Mouse (Mus musculus) intestine, postnatal 0 days (tissue): Measurements from ENCODE around the gene Ccdc7a. TPM values are rescaled to one million over a fixed set of nuclear protein-coding genes. Genes with fewer than 3 reads are reported as not detected.

ENCODE experiments used
- ATAC-seq: fragments of 200-750 bp; cut with Nextera tagmentation; 2 replicates; pipeline ENCODE4 v1.8.0; 2017; ENCODE audit warnings: mild to moderate bottlenecking, moderate TSS enrichment, moderate library complexity
- H3K27ac ChIP-seq: fragments of 300-500 bp; sonication (generic); 2 replicates; pipeline ENCODE4 v1.5.1; 2014; ENCODE audit warnings: mild to moderate bottlenecking, low read depth, low read length, moderate library complexity
- H3K27me3 ChIP-seq: fragments of 300-500 bp; sonication (generic); replicated peaks from 2 replicates; pipeline ENCODE4 v1.6.1; 2014; ENCODE audit warnings: low read length, mixed read lengths; ENCODE audit not compliant: control insufficient read depth, insufficient read depth
- H3K36me3 ChIP-seq: fragments of 300-500 bp; sonication (generic); 2 replicates; pipeline ENCODE4 v1.6.1; 2014; ENCODE audit warnings: mild to moderate bottlenecking, moderate library complexity; ENCODE audit not compliant: control insufficient read depth, insufficient read depth
- H3K4me1 ChIP-seq: fragments of 300-500 bp; sonication (generic); replicated peaks from 2 replicates; pipeline ENCODE4 v1.6.1; 2014; ENCODE audit warnings: antibody characterized with exemption, low read length, mixed read lengths; ENCODE audit not compliant: control insufficient read depth, insufficient read depth
- H3K4me2 ChIP-seq: fragments of 300-500 bp; sonication (generic); replicated peaks from 2 replicates; pipeline ENCODE4 v1.6.1; 2014; ENCODE audit warnings: low read depth, mild to moderate bottlenecking, moderate library complexity
- H3K4me3 ChIP-seq: fragments of 300-500 bp; sonication (generic); 2 replicates; pipeline ENCODE4 v1.5.1; 2014; ENCODE audit warnings: low read depth, low read length
- H3K9ac ChIP-seq: fragments of 300-500 bp; sonication (generic); 2 replicates; pipeline ENCODE4 v1.6.1; 2014; ENCODE audit warnings: mild to moderate bottlenecking, low read depth, low read length
- H3K9me3 ChIP-seq: fragments of 300-500 bp; sonication (generic); 2 replicates; pipeline ENCODE4 v1.6.1; 2016; ENCODE audit warnings: mixed run types; ENCODE audit not compliant: control insufficient read depth
- CTCF ChIP-seq: sonication (generic); IDR thresholded peaks from 2 replicates; pipeline ENCODE4 v1.5.1; 2016; ENCODE audit warnings: low read depth, mild to moderate bottlenecking, control low read depth, antibody characterized with exemption, moderate library complexity
- WGBS: fragments of 180-500 bp; shearing (Covaris S2); extraction: QIAGEN DNeasy Blood & Tissue Kit; methylation state at CpG from one replicate; pipeline ENCODE4 v1.1.7; 2014; 5-methylcytosine and 5-hydroxymethylcytosine counted together
- polyA plus RNA-seq: library from polyadenylated mRNA; unstranded; fragments of >200 nt; fragmentation: Nextera tagmentation; extraction: Ambion mirVana; gene quantifications from 2 replicates; pipeline ENCODE4 v1.2.1, GENCODE M21; 2015

Ccdc7a gene
- polyA plus RNA-seq, 1 experiment from 2014 or later = not detected

GRCm38 (mm10) chr8:128684609-128685506 is 380.5 kb downstream of the Ccdc7a start:
- H3K4me1 ChIP-seq = no peaks in the 10 kb centered on the region; the same call in 1 of the 2 replicates
- ATAC-seq = peak; percentile 73
- 5% methylated on average over 25 of the region's 25 CpGs for WGBS
- TF ChIP-seq CTCF = no peak
- H3K4me2 ChIP-seq = peak overlapping the region; percentile 70
- peak overlapping the region; percentile 98 for H3K27ac ChIP-seq
- H3K4me3 ChIP-seq = peak overlapping the region; percentile 83
- H3K36me3 ChIP-seq = no peaks in the 10 kb centered on the region
- H3K27me3 ChIP-seq = no peaks in the 10 kb centered on the region
- H3K9me3 ChIP-seq = no peaks in the 10 kb centered on the region
- peak overlapping the region; percentile 98 for H3K9ac ChIP-seq

Other genes with a start within 250 kb of the Ccdc7a start
- gene Ccdc7b, start 1.6 kb upstream of the Ccdc7a start, polyA plus RNA-seq = not detected in 2 replicates
- not detected in 2 replicates for gene Gm10999, start 66.1 kb upstream of the Ccdc7a start, polyA plus RNA-seq
- 15.8 and 18.6 TPM in 2 replicates for gene 2610044O15Rik8, start 168.9 kb upstream of the Ccdc7a start, polyA plus RNA-seq